Mouse (Mus musculus) fibroblast of lung, adult 2 months (primary cell): Measurements from ENCODE around the gene Mapkapk5.

Source experiments
- DNase-seq: peaks from one replicate; pipeline ENCODE4 v3.0.0-alpha.2; 2011; ENCODE audit warnings: low read depth

Mapkapk5 gene

GRCm38 (mm10) chr5:121493305-121493704 lies 52.4 kb downstream of the Mapkapk5 start:
- DNase-seq = peak; percentile 23

DNA sequence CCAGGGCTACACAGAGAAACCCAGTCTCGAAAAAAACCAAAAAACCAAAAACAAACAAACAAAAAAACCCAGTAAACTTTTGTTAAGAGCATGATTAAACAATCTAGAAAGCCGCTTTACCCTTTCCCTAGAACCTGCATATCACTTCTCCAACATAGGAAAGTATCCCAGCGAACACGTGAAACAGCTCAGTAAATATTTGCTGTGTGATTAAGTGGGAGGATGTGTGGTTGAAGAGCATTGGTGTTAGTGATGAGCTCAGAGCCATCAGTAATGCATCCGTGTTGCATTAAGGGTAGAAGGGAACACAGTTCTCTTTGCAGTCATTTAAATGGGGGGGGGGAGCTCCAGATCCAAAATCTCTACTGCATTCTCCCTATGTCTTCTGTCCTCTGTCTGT lies 60.9 kb downstream of the Mapkapk5 start:
- no peak for DNase-seq

DNA sequence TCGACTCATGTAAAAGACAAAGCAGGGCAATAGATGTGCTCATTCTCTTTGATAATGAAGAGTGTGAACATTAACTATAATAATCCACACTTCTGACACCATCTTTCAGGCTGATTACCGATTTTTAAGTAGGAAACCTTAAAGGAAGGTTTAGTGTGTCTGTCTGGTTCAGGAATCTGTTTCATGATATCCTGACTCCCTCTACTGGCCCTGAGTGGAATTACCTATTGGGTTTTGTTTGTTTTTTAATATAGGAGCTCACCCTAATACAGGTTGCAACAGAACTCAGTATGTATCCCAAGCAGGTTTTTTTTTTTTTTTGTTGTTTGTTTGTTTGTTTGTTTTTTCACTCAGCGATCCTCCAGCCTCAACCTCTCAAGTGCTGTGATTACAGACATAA lies 68.0 kb downstream of the Mapkapk5 start:
- peak; percentile 35 for DNase-seq

DNA sequence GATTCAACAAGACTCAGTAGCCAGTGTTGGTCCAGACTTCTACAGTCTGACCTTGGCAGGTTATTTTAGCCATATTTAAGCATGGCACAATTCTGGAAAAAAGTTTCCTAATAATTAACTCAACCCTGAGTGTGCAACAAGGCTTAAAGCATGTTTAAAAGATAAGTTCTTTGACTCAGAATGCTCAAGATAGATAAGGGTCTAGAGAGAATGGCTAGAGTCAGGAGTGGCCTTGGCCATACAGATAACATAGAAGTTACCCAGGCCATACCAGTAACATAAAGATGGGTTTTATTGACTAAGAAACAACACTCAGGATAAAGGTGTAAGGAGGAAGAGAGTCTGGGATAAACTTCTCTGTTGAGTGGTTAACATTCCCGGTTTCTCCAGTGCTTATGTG lies 69.7 kb downstream of the Mapkapk5 start:
- no peak for DNase-seq
